Mouse (Mus musculus) right cerebral cortex, postnatal 10 days (tissue): Measurements from ENCODE around the gene Stard3nl.
"Not testable (repeated sequence)": the region's sequence is repeated elsewhere in the genome, so short reads cannot be mapped to it uniquely, and the experiment has no call there.

ENCODE experiments used
- DNase-seq, 2 experiments: peaks; one replicate each; pipeline ENCODE4 v3.0.0; 2021; ENCODE audit warnings: low spot score in 2 of 2

Stard3nl gene

GRCm38 (mm10) chr13:19385226-19385625 is 10.4 kb downstream of the Stard3nl start:
- DNase-seq: no peak

DNA sequence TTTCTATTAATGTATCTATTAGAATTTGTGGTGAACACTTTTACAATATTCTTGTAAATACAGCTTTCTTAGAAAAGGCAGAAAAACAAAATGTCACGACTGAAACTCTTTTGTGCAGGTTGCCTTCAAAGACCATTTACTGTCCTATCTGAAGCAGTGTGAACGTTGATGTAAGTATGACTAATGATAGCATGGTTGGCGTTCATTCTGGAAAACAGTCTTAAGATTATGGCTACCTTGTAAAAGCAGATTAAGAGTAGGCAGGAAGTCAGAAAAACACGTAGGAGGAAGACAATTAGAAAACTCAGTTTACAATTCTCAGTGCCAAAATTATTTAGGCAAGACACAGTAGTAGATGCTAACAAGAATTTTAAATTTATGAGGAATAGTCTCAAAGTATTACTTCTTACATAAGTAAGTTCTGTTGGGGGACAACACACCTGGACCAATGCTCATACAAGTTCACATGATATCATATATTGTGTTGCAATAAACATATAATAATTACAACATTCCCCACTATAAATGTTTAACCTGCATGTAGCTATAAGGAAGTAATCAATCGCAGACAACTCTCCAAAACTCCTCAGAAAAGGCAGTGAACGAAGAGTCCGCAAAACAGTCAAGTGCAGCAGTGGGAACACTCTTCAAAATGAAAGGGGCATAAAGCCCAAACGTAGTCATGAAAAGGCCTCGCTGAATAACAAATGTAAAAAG is 14.3 kb downstream of the Stard3nl start:
- no peak for DNase-seq

GRCm38 (mm10) chr13:19379313-19379712 is 16.3 kb downstream of the Stard3nl start:
- DNase-seq: no peak

- DNase-seq: no peak
These were observed 23.4 kb downstream of the Stard3nl start for GRCm38 (mm10) chr13:19372133-19372729.

DNA sequence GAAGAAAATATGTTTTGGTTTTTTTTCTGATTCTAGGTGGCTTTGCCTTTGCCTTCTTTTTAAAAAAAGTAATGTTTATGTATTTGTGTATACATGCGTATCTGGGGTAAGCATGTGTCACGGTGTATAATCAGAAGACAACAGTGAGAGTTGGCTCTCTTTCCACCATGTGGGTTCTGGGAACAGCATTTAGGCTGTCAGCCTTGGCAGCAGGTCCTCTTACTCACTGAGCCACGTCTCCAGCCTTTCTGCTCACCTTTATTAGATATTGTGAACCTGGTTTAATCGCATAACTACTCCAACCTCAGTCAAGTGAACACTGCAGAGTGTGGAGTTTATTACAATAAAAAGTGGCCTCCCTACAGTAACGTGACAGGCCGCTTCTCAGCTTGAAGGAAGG is 26.8 kb downstream of the Stard3nl start:
- DNase-seq: no peak

GRCm38 (mm10) chr13:19367536-19367935 is 28.1 kb downstream of the Stard3nl start:
- no peak for DNase-seq

DNA sequence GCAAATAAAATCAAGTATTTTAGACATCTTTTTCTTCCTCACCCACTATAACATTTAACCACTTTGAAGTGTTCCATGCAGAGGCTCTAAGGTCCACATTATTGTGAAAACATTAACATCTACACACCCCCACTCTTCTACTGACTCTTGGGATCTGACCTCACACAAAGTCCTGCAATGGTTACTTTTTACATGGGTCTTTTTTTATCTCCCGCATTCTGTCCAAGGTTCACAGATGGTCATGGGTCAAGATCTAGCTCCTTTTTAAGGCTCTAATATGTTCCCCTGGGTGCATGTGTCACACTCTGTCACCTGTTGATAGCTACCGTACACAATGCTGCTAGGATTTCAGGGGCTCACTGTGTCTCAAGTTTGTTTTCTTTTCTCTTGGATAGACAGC is 28.7 kb downstream of the Stard3nl start:
- DNase-seq: no peak

DNA sequence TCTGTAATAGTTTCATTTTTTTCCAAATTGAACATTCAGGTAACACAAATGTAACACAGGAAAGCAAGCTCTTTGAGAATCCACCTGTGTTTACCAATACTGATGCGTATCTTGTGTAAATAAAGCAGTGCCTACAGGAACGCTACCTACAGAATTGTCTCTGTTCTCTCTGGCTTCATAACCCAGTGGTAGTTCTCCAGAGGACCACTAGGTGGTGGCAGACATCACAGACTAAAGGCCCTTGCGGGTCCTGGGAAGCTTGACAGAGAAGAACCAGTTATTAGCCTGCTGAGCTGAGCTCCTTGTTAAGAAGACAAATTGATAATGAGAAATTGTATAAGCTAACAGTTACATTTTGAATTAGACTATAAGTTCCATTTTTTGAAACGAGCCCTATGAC is 30.0 kb downstream of the Stard3nl start:
- peak; percentile 64 to 77 for DNase-seq

- peak; percentile 52 to 53 for DNase-seq
These were observed 31.3 kb downstream of the Stard3nl start for GRCm38 (mm10) chr13:19364245-19364772.

GRCm38 (mm10) chr13:19362358-19362757 is 33.2 kb downstream of the Stard3nl start:
- no peak for DNase-seq

GRCm38 (mm10) chr13:19358027-19358426 is 37.6 kb downstream of the Stard3nl start:
- DNase-seq: no peak

- no peak for DNase-seq
These were observed 38.3 kb downstream of the Stard3nl start for GRCm38 (mm10) chr13:19357301-19357700.

GRCm38 (mm10) chr13:19356720-19357119 is 38.9 kb downstream of the Stard3nl start:
- DNase-seq: no peak

- no peak for DNase-seq
These were observed 39.5 kb downstream of the Stard3nl start for GRCm38 (mm10) chr13:19356120-19356519.

- no peak for DNase-seq
These were observed 42.8 kb downstream of the Stard3nl start for GRCm38 (mm10) chr13:19352795-19353194.

DNA sequence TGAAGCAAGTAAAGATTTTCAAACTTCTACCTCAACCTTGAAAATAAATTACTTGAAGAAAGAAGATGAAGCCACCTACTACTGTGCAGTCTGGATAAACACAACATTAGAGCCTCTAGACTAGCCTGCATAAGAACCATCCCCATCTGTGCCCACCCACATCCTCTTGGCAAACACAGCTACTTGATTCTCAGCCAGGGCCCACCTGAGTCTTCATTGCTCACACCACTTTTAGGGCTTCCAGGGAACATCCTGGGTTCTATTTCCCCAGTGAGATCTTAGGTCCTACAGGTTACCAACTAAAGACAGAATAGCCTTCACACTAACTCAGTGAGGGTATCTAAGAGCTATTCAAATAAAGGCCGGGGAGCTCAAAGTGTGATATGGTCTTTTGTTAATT is 55.2 kb downstream of the Stard3nl start:
- DNase-seq: not testable (repeated sequence)

DNA sequence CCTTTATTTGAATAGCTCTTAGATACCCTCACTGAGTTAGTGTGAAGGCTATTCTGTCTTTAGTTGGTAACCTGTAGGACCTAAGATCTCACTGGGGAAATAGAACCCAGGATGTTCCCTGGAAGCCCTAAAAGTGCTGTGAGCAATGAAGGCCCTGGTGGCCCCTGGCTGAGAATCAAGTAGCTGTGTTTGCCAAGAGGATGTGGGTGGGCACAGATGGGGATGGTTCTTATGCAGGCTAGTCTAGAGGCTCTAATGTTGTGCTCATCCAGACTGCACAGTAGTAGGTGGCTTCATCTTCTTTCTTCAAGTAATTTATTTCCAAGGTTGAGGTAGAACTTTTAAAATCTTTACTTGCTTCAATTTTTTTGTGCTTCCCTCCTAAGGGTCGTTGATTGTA is 59.3 kb downstream of the Stard3nl start:
- not testable (repeated sequence) for DNase-seq
